Mouse (Mus musculus): ENCODE results near the gene Vamp1. TPM values are rescaled to one million over a fixed set of nuclear protein-coding genes. Genes with fewer than 3 reads are reported as not detected.

Vamp1 gene
- 4.2 and 5.1 TPM in 2 replicates for polyA plus RNA-seq (2016; fragmentation: Nextera tagmentation; extraction: Ambion mirVana)

- H3K9me3 ChIP-seq (replicated peaks): no peaks in the 10 kb centered on the region
- H3K27ac ChIP-seq (replicated peaks): peak within 1 kb of the TSS; percentile 87
- H3K27me3 ChIP-seq (ENCODE audit: low read depth, poor library complexity, severe bottlenecking): peaks cover 27% of the 10 kb centered on the region
- H3K4me1 ChIP-seq: peaks cover 16% of the 10 kb centered on the region
- H3K4me3 ChIP-seq: peak within 1 kb of the TSS; percentile 80
- H3K36me3 ChIP-seq: peaks cover 7% of the 10 kb centered on the region; the same call in 1 of the 2 replicates
- under 1% methylated on average over 48 of the region's 48 CpGs for WGBS
- DNase-seq (ENCODE audit: low spot score): peak; percentile 91
Observed at GRCm38 (mm10) chr6:125215148-125215954, at the start of gene Vamp1. Gene Vamp1 (plus strand): TSS chr6:125215551.

GRCm38 (mm10) chr6:125166051-125166751 is 49.1 kb upstream of the Vamp1 start, which contains the start of gene Gapdh:
Gene Gapdh (minus strand): TSS chr6:125166467.
- Histone ChIP-seq H3K27ac (replicated peaks) (peak within 1 kb of the TSS; percentile 100), H3K27me3 (ENCODE audit: low read depth, poor library complexity, severe bottlenecking) (no peaks in the 10 kb centered on the region), H3K36me3 (peaks cover 83% of the 10 kb centered on the region), H3K4me3 (peak within 1 kb of the TSS; percentile 98), H3K9me3 (replicated peaks) (no peaks in the 10 kb centered on the region), H3K4me1 (peaks cover 49% of the 10 kb centered on the region)
- WGBS: under 1% methylated on average over 18 of the region's 18 CpGs
- peak; percentile 78 for DNase-seq (ENCODE audit: low spot score)

DNA sequence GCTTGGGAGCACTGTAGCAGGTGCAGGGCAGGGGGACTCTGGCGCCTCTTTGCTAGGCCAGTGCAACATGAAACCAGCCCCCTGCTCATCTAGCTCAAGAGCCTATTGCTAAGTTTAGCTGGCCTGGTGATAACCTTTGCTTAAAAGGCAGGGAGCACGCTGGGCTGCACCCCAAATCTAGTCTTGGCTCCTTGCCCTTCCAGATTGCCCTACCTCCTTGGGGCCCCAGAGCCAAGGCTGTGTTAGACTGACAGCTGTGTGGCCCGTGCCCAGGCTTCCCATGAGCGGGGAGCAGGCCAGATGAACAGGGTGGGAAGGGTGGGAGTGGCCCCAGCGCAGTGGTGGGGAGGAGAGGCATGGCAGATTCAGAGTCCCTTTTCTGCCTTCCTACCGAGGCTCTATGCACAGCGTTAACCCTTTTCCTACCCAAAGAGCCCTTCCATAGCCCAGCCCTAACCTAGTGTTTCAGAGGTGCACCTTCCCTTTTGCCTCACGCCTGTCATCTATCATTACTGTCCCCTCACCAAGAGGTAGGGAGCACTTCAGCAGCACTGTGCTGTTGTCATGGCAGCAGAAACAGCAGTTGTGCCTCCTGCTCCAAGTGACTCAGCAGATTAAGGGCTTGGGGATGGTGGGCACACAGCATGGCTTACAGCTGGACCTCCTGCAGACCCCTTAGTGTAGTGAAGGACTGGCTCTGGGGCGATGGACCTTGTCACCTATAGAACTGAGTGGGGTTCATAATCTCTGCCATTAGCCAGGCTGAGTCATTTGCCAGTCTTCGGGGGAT is 48.3 kb upstream of the Vamp1 start:
- Histone ChIP-seq H3K27ac (replicated peaks) (peak overlapping the region; percentile 100), H3K9me3 (replicated peaks) (no peaks in the 10 kb centered on the region), H3K27me3 (ENCODE audit: low read depth, poor library complexity, severe bottlenecking) (no peaks in the 10 kb centered on the region), H3K4me3 (peak overlapping the region; percentile 98), H3K36me3 (peaks cover 84% of the 10 kb centered on the region), H3K4me1 (peaks cover 44% of the 10 kb centered on the region)
- WGBS: 16% methylated on average over 10 of the region's 10 CpGs
- peak; percentile 64 for DNase-seq (ENCODE audit: low spot score)

GRCm38 (mm10) chr6:125168086-125168485 is 47.3 kb upstream of the Vamp1 start:
- 92% methylated on average over 14 of the region's 14 CpGs for WGBS
- Histone ChIP-seq H3K27me3 (ENCODE audit: low read depth, poor library complexity, severe bottlenecking) (no peaks in the 10 kb centered on the region), H3K4me3 (no peak overlapping the region), H3K4me1 (peaks cover 35% of the 10 kb centered on the region), H3K36me3 (peaks cover 84% of the 10 kb centered on the region), H3K9me3 (replicated peaks) (no peaks in the 10 kb centered on the region), H3K27ac (replicated peaks) (no peak overlapping the region)
- DNase-seq (ENCODE audit: low spot score): no peak

GRCm38 (mm10) chr6:125170194-125170593 is 45.2 kb upstream of the Vamp1 start:
- Histone ChIP-seq H3K36me3 (peaks cover 86% of the 10 kb centered on the region), H3K9me3 (replicated peaks) (no peaks in the 10 kb centered on the region), H3K27ac (replicated peaks) (no peak overlapping the region), H3K4me1 (peaks cover 24% of the 10 kb centered on the region), H3K4me3 (no peak overlapping the region), H3K27me3 (ENCODE audit: low read depth, poor library complexity, severe bottlenecking) (no peaks in the 10 kb centered on the region)
- WGBS: 84% methylated on average over 6 of the region's 6 CpGs
- DNase-seq (ENCODE audit: low spot score): no peak

GRCm38 (mm10) chr6:125172474-125172873 is 42.9 kb upstream of the Vamp1 start:
- H3K4me3 ChIP-seq: no peak overlapping the region
- H3K27ac ChIP-seq (replicated peaks): no peak overlapping the region
- peaks cover 100% of the 10 kb centered on the region for H3K36me3 ChIP-seq
- WGBS: 94% methylated on average over 2 of the region's 2 CpGs
- H3K27me3 ChIP-seq (ENCODE audit: low read depth, poor library complexity, severe bottlenecking): no peaks in the 10 kb centered on the region
- peaks cover 7% of the 10 kb centered on the region for H3K4me1 ChIP-seq
- no peaks in the 10 kb centered on the region for H3K9me3 ChIP-seq (replicated peaks)
- DNase-seq (ENCODE audit: low spot score): no peak

DNA sequence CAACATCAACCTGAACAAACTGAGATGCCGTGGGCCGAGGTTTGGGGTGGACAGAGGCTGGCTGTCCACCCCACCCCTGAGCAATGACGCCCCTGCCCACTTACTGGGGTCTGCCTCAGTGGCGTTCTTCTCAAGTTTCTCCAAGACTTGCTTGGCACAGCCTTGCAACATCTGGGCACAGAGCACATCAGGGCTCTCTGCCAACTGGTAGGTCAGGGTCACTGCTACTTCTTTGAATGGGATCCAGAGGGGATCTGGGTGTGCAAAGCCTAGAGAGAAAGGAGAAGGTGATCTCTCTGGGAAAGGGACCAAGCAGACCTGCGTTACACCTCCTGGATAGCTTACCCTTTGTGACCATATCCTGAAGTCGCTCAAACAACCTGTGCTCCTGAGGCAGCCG is 42.1 kb upstream of the Vamp1 start:
- H3K4me3 ChIP-seq: no peak overlapping the region
- no peak for DNase-seq (ENCODE audit: low spot score)
- no peaks in the 10 kb centered on the region for H3K9me3 ChIP-seq (replicated peaks)
- peaks cover 100% of the 10 kb centered on the region for H3K36me3 ChIP-seq
- H3K4me1 ChIP-seq: no peaks in the 10 kb centered on the region
- H3K27me3 ChIP-seq (ENCODE audit: low read depth, poor library complexity, severe bottlenecking): no peaks in the 10 kb centered on the region
- H3K27ac ChIP-seq (replicated peaks): no peak overlapping the region
- 95% methylated on average over 7 of the region's 7 CpGs for WGBS

GRCm38 (mm10) chr6:125175469-125175868 is 39.9 kb upstream of the Vamp1 start:
- 89% methylated on average over 5 of the region's 5 CpGs for WGBS
- no peaks in the 10 kb centered on the region for H3K27me3 ChIP-seq (ENCODE audit: low read depth, poor library complexity, severe bottlenecking)
- no peak for DNase-seq (ENCODE audit: low spot score)

DNA sequence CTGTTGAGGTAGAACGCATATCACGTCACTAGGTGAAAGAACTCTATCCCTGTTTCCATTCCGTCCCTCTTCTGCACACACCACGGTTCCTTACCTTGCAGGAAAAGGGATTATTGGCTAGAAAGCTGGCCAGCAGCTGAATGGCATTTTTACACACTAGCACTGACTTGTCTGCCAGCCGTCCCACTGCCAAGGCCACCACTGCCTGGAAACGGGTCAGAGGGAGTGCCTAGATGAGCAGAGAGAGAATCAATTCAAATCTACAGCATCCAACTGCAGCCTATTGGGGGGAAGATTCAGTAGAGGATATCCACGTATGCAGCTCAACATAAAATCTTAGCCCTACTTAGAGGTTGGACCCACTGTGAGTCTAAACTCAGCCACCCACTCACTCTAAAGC is 35.8 kb upstream of the Vamp1 start:
- DNase-seq (ENCODE audit: low spot score): no peak
- WGBS: 93% methylated on average over 7 of the region's 7 CpGs
- no peaks in the 10 kb centered on the region for H3K9me3 ChIP-seq (replicated peaks)
- no peak overlapping the region for H3K27ac ChIP-seq (replicated peaks)
- no peak overlapping the region for H3K4me3 ChIP-seq
- H3K27me3 ChIP-seq (ENCODE audit: low read depth, poor library complexity, severe bottlenecking): no peaks in the 10 kb centered on the region
- H3K36me3 ChIP-seq: peaks cover 100% of the 10 kb centered on the region
- no peaks in the 10 kb centered on the region for H3K4me1 ChIP-seq

More at GRCm38 (mm10) chr6:125175469-125175868, 39.9 kb upstream of the Vamp1 start:
- Histone ChIP-seq H3K4me3 (no peak overlapping the region), H3K9me3 (replicated peaks) (no peaks in the 10 kb centered on the region), H3K4me1 (no peaks in the 10 kb centered on the region), H3K36me3 (peaks cover 100% of the 10 kb centered on the region), H3K27ac (replicated peaks) (no peak overlapping the region)

DNA sequence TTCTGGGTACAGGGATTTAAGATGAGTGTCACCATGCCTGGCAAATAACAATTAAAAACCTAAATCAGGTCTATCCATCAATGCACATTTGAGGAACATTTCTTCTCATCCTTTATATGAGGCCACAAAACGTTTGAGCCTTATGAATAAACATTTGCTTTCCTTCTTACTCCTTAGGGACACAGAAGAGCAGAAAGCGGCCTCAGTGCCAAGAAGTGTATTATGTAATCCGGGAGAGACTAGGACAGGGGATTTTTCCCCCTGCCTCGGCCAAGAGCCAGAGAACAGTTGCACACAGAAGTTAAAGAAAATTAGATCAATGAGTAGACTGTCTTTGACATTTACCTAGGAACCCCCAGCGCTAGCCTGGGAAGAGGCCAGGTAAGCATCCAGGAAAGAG is 33.2 kb upstream of the Vamp1 start:
- peaks cover 100% of the 10 kb centered on the region for H3K36me3 ChIP-seq
- H3K4me3 ChIP-seq: no peak overlapping the region
- no peaks in the 10 kb centered on the region for H3K9me3 ChIP-seq (replicated peaks)
- no peaks in the 10 kb centered on the region for H3K27me3 ChIP-seq (ENCODE audit: low read depth, poor library complexity, severe bottlenecking)
- 87% methylated on average over 5 of the region's 5 CpGs for WGBS
- H3K27ac ChIP-seq (replicated peaks): no peak overlapping the region
- H3K4me1 ChIP-seq: no peaks in the 10 kb centered on the region
- no peak for DNase-seq (ENCODE audit: low spot score)

- 93% methylated on average over 10 of the region's 10 CpGs for WGBS
- H3K4me3 ChIP-seq: no peak overlapping the region
- H3K9me3 ChIP-seq (replicated peaks): no peaks in the 10 kb centered on the region
- H3K27ac ChIP-seq (replicated peaks): no peak overlapping the region
- H3K36me3 ChIP-seq: peaks cover 88% of the 10 kb centered on the region
- peaks cover 14% of the 10 kb centered on the region for H3K4me1 ChIP-seq
- DNase-seq (ENCODE audit: low spot score): no peak
- no peaks in the 10 kb centered on the region for H3K27me3 ChIP-seq (ENCODE audit: low read depth, poor library complexity, severe bottlenecking)
Observed at GRCm38 (mm10) chr6:125186203-125186602, 29.1 kb upstream of the Vamp1 start.

DNA sequence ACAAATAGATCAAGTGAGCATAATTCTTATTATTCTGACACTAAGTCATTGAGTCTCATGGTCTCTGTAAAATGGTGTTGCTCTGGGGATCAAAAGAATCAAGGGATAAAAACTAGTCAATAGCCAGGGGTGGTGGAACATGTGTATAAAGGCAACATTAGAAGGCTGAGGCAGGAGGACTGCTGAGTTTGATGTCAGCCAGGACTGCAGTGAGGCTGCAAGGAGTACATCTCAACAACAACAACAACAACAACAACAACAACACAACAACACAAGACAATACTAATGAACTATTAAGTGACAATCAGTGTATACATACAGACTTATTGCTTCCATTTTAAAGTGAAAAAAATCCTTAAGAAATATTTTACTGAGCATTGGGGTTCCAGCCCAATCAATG is 24.5 kb upstream of the Vamp1 start:
- H3K27me3 ChIP-seq (ENCODE audit: low read depth, poor library complexity, severe bottlenecking): no peaks in the 10 kb centered on the region
- DNase-seq (ENCODE audit: low spot score): no peak
- peaks cover 68% of the 10 kb centered on the region for H3K36me3 ChIP-seq
- no peaks in the 10 kb centered on the region for H3K9me3 ChIP-seq (replicated peaks)
- H3K27ac ChIP-seq (replicated peaks): peak overlapping the region; percentile 98
- peaks cover 36% of the 10 kb centered on the region for H3K4me1 ChIP-seq
- peak overlapping the region; percentile 77 for H3K4me3 ChIP-seq

Data from midbrain, embryonic 10.5 days (tissue).